Mouse (Mus musculus): ENCODE results near the gene Krt80. TPM values are rescaled to one million over a fixed set of nuclear protein-coding genes. Genes with fewer than 3 reads are reported as not detected.

The Krt80 gene
- polyA plus RNA-seq, 1 experiment from 2014 or later: not detected

- H3K27ac ChIP-seq (ENCODE audit: low read depth, low read length): no peak overlapping the region
- no peaks in the 10 kb centered on the region for H3K27me3 ChIP-seq (replicated peaks; ENCODE audit: control insufficient read depth, insufficient read depth, low read length)
- H3K9ac ChIP-seq (ENCODE audit: low read depth, low read length): no peak overlapping the region
- no peak for ATAC-seq (replicated peaks; ENCODE audit: low FRiP score)
- DNase-seq (ENCODE audit: low spot score): no peak
- no peak overlapping the region for H3K4me2 ChIP-seq
- 79% methylated on average over 3 of the region's 3 CpGs for WGBS
- no peaks in the 10 kb centered on the region for H3K36me3 ChIP-seq (ENCODE audit: control insufficient read depth, insufficient read depth, low read length)
- no peak overlapping the region for H3K4me3 ChIP-seq (ENCODE audit: low read depth, low read length)
- H3K9me3 ChIP-seq (ENCODE audit: control insufficient read depth, low read length): no peaks in the 10 kb centered on the region
- H3K4me1 ChIP-seq (replicated peaks; ENCODE audit: control insufficient read depth, insufficient read depth, low read length): no peaks in the 10 kb centered on the region
Measured at GRCm38 (mm10) chr15:101396921-101397320, 27.0 kb upstream of the Krt80 start.

- no peaks in the 10 kb centered on the region for H3K9me3 ChIP-seq (ENCODE audit: control insufficient read depth, low read length)
- ATAC-seq (replicated peaks; ENCODE audit: low FRiP score): no peak
- no peak overlapping the region for H3K27ac ChIP-seq (ENCODE audit: low read depth, low read length)
- H3K9ac ChIP-seq (ENCODE audit: low read depth, low read length): no peak overlapping the region
- 53% methylated on average over 7 of the region's 7 CpGs for WGBS
- H3K27me3 ChIP-seq (replicated peaks; ENCODE audit: control insufficient read depth, insufficient read depth, low read length): no peaks in the 10 kb centered on the region
- H3K4me2 ChIP-seq: no peak overlapping the region
- no peak overlapping the region for H3K4me3 ChIP-seq (ENCODE audit: low read depth, low read length)
- no peak for DNase-seq (ENCODE audit: low spot score)
- H3K36me3 ChIP-seq (ENCODE audit: control insufficient read depth, insufficient read depth, low read length): no peaks in the 10 kb centered on the region
- no peaks in the 10 kb centered on the region for H3K4me1 ChIP-seq (replicated peaks; ENCODE audit: control insufficient read depth, insufficient read depth, low read length)
Measured at GRCm38 (mm10) chr15:101396466-101396865, 26.5 kb upstream of the Krt80 start.

- no peaks in the 10 kb centered on the region for H3K27me3 ChIP-seq (replicated peaks; ENCODE audit: control insufficient read depth, insufficient read depth, low read length)
Measured at GRCm38 (mm10) chr15:101394908-101395307, 24.9 kb upstream of the Krt80 start.

GRCm38 (mm10) chr15:101392251-101392650 lies 22.3 kb upstream of the Krt80 start:
- Histone ChIP-seq H3K36me3 (ENCODE audit: control insufficient read depth, insufficient read depth, low read length) (no peaks in the 10 kb centered on the region), H3K4me1 (replicated peaks; ENCODE audit: control insufficient read depth, insufficient read depth, low read length) (no peaks in the 10 kb centered on the region), H3K27ac (ENCODE audit: low read depth, low read length) (no peak overlapping the region), H3K27me3 (replicated peaks; ENCODE audit: control insufficient read depth, insufficient read depth, low read length) (no peaks in the 10 kb centered on the region), H3K4me2 (no peak overlapping the region), H3K9ac (ENCODE audit: low read depth, low read length) (no peak overlapping the region), H3K9me3 (ENCODE audit: control insufficient read depth, low read length) (no peaks in the 10 kb centered on the region), H3K4me3 (ENCODE audit: low read depth, low read length) (no peak overlapping the region)
- DNase-seq (ENCODE audit: low spot score): no peak
- no peak for ATAC-seq (replicated peaks; ENCODE audit: low FRiP score)
- WGBS: 83% methylated on average over 5 of the region's 5 CpGs

More at GRCm38 (mm10) chr15:101394908-101395307, 24.9 kb upstream of the Krt80 start:
- Histone ChIP-seq H3K36me3 (ENCODE audit: control insufficient read depth, insufficient read depth, low read length) (no peaks in the 10 kb centered on the region), H3K4me2 (no peak overlapping the region), H3K9me3 (ENCODE audit: control insufficient read depth, low read length) (no peaks in the 10 kb centered on the region), H3K4me1 (replicated peaks; ENCODE audit: control insufficient read depth, insufficient read depth, low read length) (no peaks in the 10 kb centered on the region), H3K27ac (ENCODE audit: low read depth, low read length) (no peak overlapping the region), H3K9ac (ENCODE audit: low read depth, low read length) (no peak overlapping the region), H3K4me3 (ENCODE audit: low read depth, low read length) (no peak overlapping the region)
- 71% methylated on average over 7 of the region's 7 CpGs for WGBS
- ATAC-seq (replicated peaks; ENCODE audit: low FRiP score): no peak
- no peak for DNase-seq (ENCODE audit: low spot score)

- Histone ChIP-seq H3K36me3 (ENCODE audit: control insufficient read depth, insufficient read depth, low read length) (no peaks in the 10 kb centered on the region), H3K4me2 (no peak overlapping the region), H3K9ac (ENCODE audit: low read depth, low read length) (no peak overlapping the region), H3K27me3 (replicated peaks; ENCODE audit: control insufficient read depth, insufficient read depth, low read length) (no peaks in the 10 kb centered on the region), H3K4me3 (ENCODE audit: low read depth, low read length) (no peak overlapping the region), H3K27ac (ENCODE audit: low read depth, low read length) (no peak overlapping the region), H3K4me1 (replicated peaks; ENCODE audit: control insufficient read depth, insufficient read depth, low read length) (no peaks in the 10 kb centered on the region), H3K9me3 (ENCODE audit: control insufficient read depth, low read length) (no peaks in the 10 kb centered on the region)
- WGBS: 86% methylated on average over 5 of the region's 5 CpGs
- no peak for DNase-seq (ENCODE audit: low spot score)
- ATAC-seq (replicated peaks; ENCODE audit: low FRiP score): no peak
Measured at GRCm38 (mm10) chr15:101390203-101390602, 20.2 kb upstream of the Krt80 start.

- no peak overlapping the region for H3K9ac ChIP-seq (ENCODE audit: low read depth, low read length)
- no peaks in the 10 kb centered on the region for H3K4me1 ChIP-seq (replicated peaks; ENCODE audit: control insufficient read depth, insufficient read depth, low read length)
- no peak overlapping the region for H3K4me3 ChIP-seq (ENCODE audit: low read depth, low read length)
- ATAC-seq (replicated peaks; ENCODE audit: low FRiP score): 0 out of 2 replicates have a peak, but pooled peaks have one; percentile 34
- 29% methylated on average over 5 of the region's 5 CpGs for WGBS
- H3K4me2 ChIP-seq: no peak overlapping the region
- DNase-seq (ENCODE audit: low spot score): no peak
- H3K36me3 ChIP-seq (ENCODE audit: control insufficient read depth, insufficient read depth, low read length): no peaks in the 10 kb centered on the region
- no peaks in the 10 kb centered on the region for H3K9me3 ChIP-seq (ENCODE audit: control insufficient read depth, low read length)
- no peaks in the 10 kb centered on the region; the same call in 1 of the 2 replicates for H3K27me3 ChIP-seq (replicated peaks; ENCODE audit: control insufficient read depth, insufficient read depth, low read length)
- H3K27ac ChIP-seq (ENCODE audit: low read depth, low read length): no peak overlapping the region
Measured at GRCm38 (mm10) chr15:101388034-101388541, 18.1 kb upstream of the Krt80 start.

GRCm38 (mm10) chr15:101387176-101387575 lies 17.2 kb upstream of the Krt80 start:
- no peaks in the 10 kb centered on the region for H3K9me3 ChIP-seq (ENCODE audit: control insufficient read depth, low read length)
- H3K9ac ChIP-seq (ENCODE audit: low read depth, low read length): no peak overlapping the region
- no peak for ATAC-seq (replicated peaks; ENCODE audit: low FRiP score)
- no peak overlapping the region for H3K4me3 ChIP-seq (ENCODE audit: low read depth, low read length)
- H3K36me3 ChIP-seq (ENCODE audit: control insufficient read depth, insufficient read depth, low read length): no peaks in the 10 kb centered on the region
- no peak for DNase-seq (ENCODE audit: low spot score)
- H3K27ac ChIP-seq (ENCODE audit: low read depth, low read length): no peak overlapping the region
- H3K4me1 ChIP-seq (replicated peaks; ENCODE audit: control insufficient read depth, insufficient read depth, low read length): no peaks in the 10 kb centered on the region
- 58% methylated on average over 3 of the region's 3 CpGs for WGBS
- H3K27me3 ChIP-seq (replicated peaks; ENCODE audit: control insufficient read depth, insufficient read depth, low read length): no peaks in the 10 kb centered on the region; the same call in 1 of the 2 replicates
- no peak overlapping the region for H3K4me2 ChIP-seq

- no peaks in the 10 kb centered on the region; the same call in 1 of the 2 replicates for H3K27me3 ChIP-seq (replicated peaks; ENCODE audit: control insufficient read depth, insufficient read depth, low read length)
- no peak for ATAC-seq (replicated peaks; ENCODE audit: low FRiP score)
- H3K36me3 ChIP-seq (ENCODE audit: control insufficient read depth, insufficient read depth, low read length): no peaks in the 10 kb centered on the region
- no peak overlapping the region for H3K4me3 ChIP-seq (ENCODE audit: low read depth, low read length)
- no peak overlapping the region for H3K9ac ChIP-seq (ENCODE audit: low read depth, low read length)
- DNase-seq (ENCODE audit: low spot score): no peak
- no peak overlapping the region for H3K4me2 ChIP-seq
- no peaks in the 10 kb centered on the region for H3K9me3 ChIP-seq (ENCODE audit: control insufficient read depth, low read length)
- WGBS: 88% methylated on average over 6 of the region's 6 CpGs
- H3K4me1 ChIP-seq (replicated peaks; ENCODE audit: control insufficient read depth, insufficient read depth, low read length): no peaks in the 10 kb centered on the region
- no peak overlapping the region for H3K27ac ChIP-seq (ENCODE audit: low read depth, low read length)
Measured at GRCm38 (mm10) chr15:101385064-101385463, 15.1 kb upstream of the Krt80 start.

GRCm38 (mm10) chr15:101384610-101385009 lies 14.6 kb upstream of the Krt80 start:
- no peaks in the 10 kb centered on the region for H3K4me1 ChIP-seq (replicated peaks; ENCODE audit: control insufficient read depth, insufficient read depth, low read length)
- no peak overlapping the region for H3K4me2 ChIP-seq
- ATAC-seq (replicated peaks; ENCODE audit: low FRiP score): no peak
- H3K4me3 ChIP-seq (ENCODE audit: low read depth, low read length): no peak overlapping the region
- DNase-seq (ENCODE audit: low spot score): no peak
- H3K9ac ChIP-seq (ENCODE audit: low read depth, low read length): no peak overlapping the region
- H3K27me3 ChIP-seq (replicated peaks; ENCODE audit: control insufficient read depth, insufficient read depth, low read length): no peaks in the 10 kb centered on the region; the same call in 1 of the 2 replicates
- H3K36me3 ChIP-seq (ENCODE audit: control insufficient read depth, insufficient read depth, low read length): no peaks in the 10 kb centered on the region
- WGBS: 62% methylated on average over 7 of the region's 7 CpGs
- H3K9me3 ChIP-seq (ENCODE audit: control insufficient read depth, low read length): no peaks in the 10 kb centered on the region
- H3K27ac ChIP-seq (ENCODE audit: low read depth, low read length): no peak overlapping the region

All from liver, embryonic 11.5 days (tissue).